Mouse (Mus musculus) embryonic facial prominence, embryonic 12.5 days (tissue): ENCODE measurements around the gene Eps8l3. TPM values are rescaled to one million over a fixed set of nuclear protein-coding genes. Genes with fewer than 3 reads are reported as not detected.

ENCODE experiments used
- ATAC-seq: fragments of 200-750 bp; cut with Nextera tagmentation; 2 replicates; pipeline ENCODE4 v1.8.0; 2017; ENCODE audit not compliant: insufficient number of reproducible peaks, insufficient read depth, low FRiP score, low TSS enrichment
- H3K27ac ChIP-seq: fragments of 300-500 bp; sonication (generic); 2 replicates; pipeline ENCODE4 v1.5.1; 2016; ENCODE audit warnings: mild to moderate bottlenecking
- H3K27me3 ChIP-seq: fragments of 300-500 bp; sonication (generic); 2 replicates; pipeline ENCODE4 v1.6.1; 2016; ENCODE audit warnings: mild to moderate bottlenecking, moderate library complexity
- H3K36me3 ChIP-seq: fragments of 300-500 bp; sonication (generic); 2 replicates; pipeline ENCODE4 v1.6.1; 2016; ENCODE audit warnings: mild to moderate bottlenecking
- H3K4me1 ChIP-seq: fragments of 300-500 bp; sonication (generic); 2 replicates; pipeline ENCODE4 v1.6.1; 2016
- H3K4me2 ChIP-seq: fragments of 300-500 bp; sonication (generic); replicated peaks from 2 replicates; pipeline ENCODE4 v1.6.1; 2016; ENCODE audit warnings: mild to moderate bottlenecking, moderate library complexity
- H3K4me3 ChIP-seq: fragments of 300-500 bp; sonication (generic); 2 replicates; pipeline ENCODE4 v1.5.1; 2016; ENCODE audit warnings: mild to moderate bottlenecking
- H3K9ac ChIP-seq: fragments of 300-500 bp; sonication (generic); 2 replicates; pipeline ENCODE4 v1.6.1; 2016; ENCODE audit warnings: mild to moderate bottlenecking, moderate library complexity
- H3K9me3 ChIP-seq: fragments of 300-500 bp; sonication (generic); 2 replicates; pipeline ENCODE4 v1.6.1; 2016; ENCODE audit warnings: mild to moderate bottlenecking, moderate library complexity
- WGBS: fragments of 180-500 bp; shearing (Covaris S2); methylation state at CpG from one replicate; pipeline ENCODE4 v1.1.7; 2016; 5-methylcytosine and 5-hydroxymethylcytosine counted together
- polyA plus RNA-seq: library from polyadenylated mRNA; unstranded; fragments of >200 nt; fragmentation: Nextera tagmentation; extraction: Ambion mirVana; gene quantifications from 2 replicates; pipeline ENCODE4 v1.2.1, GENCODE M21; 2016

Eps8l3 gene
- not detected in 2 replicates for polyA plus RNA-seq

DNA sequence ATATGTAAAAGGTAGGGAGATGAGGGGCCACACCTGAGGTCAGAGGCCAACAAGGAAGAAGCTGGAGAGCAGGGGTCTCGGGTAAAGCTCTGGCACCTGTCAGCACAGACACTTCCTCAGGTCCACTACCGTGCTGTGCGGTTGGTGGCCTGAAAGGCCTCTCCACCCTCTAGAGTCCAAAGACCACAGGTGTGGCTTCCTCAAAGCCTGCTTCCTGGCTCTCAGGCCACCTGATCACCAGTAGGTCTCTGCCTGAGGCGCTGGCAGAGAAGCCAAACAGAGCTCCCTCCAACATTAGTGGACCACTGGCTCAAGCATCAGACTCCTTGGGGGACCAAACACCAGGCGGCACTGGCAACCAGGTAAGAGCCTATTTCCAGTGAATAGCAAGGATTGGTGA lies at the start of gene Eps8l3:
Eps8l3 (plus strand) TSS at position 225 of the 400 bp plus-strand sequence.
- Histone ChIP-seq H3K9ac (no peak within 1 kb of the TSS), H3K9me3 (no peaks in the 10 kb centered on the region), H3K4me2 (no peak within 1 kb of the TSS), H3K4me1 (no peaks in the 10 kb centered on the region), H3K27ac (no peak within 1 kb of the TSS), H3K36me3 (no peaks in the 10 kb centered on the region), H3K27me3 (no peaks in the 10 kb centered on the region), H3K4me3 (no peak within 1 kb of the TSS)
- ATAC-seq: no peak
- 87% methylated on average over 5 of the region's 5 CpGs for WGBS

DNA sequence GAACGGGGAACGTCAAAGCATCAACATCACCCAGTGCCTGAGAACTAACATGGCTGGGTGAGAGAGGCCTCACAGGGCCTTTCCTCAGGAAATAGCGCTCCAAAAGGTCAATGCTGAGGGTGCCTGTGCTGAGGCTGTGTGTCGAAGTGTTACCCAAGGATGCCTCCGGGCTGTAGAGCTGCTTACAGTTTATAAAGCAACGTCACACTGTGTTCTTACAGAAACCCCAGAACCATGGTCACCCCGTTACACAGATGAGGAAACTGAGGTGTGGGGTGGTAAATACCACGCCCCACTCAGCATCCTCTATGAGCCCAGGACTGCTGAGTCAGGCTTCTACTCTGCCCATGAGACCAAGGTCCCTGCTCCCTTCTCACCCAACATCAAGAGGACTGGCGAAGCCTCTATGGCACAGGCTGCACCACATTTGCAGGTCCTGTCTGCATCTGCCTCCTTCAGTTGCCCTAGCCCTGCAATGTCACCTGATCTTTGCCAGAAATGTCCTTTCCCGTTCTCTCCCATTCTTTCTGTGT lies 49.1 kb upstream of the Eps8l3 start:
- Histone ChIP-seq H3K27ac (no peak overlapping the region), H3K36me3 (no peaks in the 10 kb centered on the region), H3K4me1 (no peaks in the 10 kb centered on the region), H3K9me3 (no peaks in the 10 kb centered on the region), H3K4me3 (no peak overlapping the region), H3K9ac (no peak overlapping the region), H3K27me3 (no peaks in the 10 kb centered on the region), H3K4me2 (no peak overlapping the region)
- ATAC-seq: no peak
- WGBS: 79% methylated on average over 10 of the region's 10 CpGs

DNA sequence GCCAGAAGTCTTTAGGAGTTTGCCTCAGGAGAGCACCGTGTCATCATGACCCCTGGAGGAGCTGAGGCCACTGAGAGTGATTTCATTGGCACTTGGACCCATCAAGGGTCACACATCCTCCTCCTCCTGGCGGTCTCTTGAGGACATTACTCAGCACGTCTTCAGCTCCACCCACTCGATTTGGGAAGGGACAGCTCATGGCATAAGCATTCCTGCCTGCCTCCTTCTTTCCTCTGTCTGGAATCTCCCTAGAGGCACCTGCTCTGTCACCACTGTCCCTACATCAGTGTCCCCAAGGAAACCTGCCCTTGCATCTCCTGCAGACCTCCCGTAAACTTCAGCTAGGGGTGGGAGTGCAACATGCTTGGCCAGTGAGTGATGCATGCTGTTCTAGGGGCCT lies 48.5 kb upstream of the Eps8l3 start:
- WGBS: 66% methylated on average over 5 of the region's 5 CpGs
- H3K27ac ChIP-seq: no peak overlapping the region

DNA sequence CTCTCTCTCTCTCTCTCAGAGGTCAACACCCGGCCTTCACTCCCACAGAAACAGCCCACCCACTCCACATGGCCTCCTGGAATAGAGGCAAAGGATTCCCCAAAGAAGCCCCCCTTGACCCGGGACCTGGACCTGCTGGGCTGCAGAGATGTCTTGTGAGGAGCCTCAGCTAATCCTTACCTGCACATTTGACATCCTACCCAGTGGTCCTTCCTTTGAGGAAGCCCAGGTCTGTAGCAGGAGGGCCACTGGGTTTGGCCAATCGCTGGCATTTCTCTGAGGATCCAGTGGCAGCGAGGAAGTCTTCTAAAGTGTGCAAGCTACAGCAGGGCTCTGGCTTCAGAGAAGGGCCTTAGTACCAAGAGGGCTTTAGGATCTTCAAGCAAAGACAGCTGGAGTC lies 48.0 kb upstream of the Eps8l3 start:
- H3K4me2 ChIP-seq: no peak overlapping the region
- no peak overlapping the region for H3K9ac ChIP-seq
- H3K36me3 ChIP-seq: no peaks in the 10 kb centered on the region
- ATAC-seq: no peak
- no peaks in the 10 kb centered on the region for H3K9me3 ChIP-seq
- WGBS: 77% methylated on average over 4 of the region's 4 CpGs
- no peak overlapping the region for H3K27ac ChIP-seq
- H3K4me1 ChIP-seq: no peaks in the 10 kb centered on the region
- H3K27me3 ChIP-seq: no peaks in the 10 kb centered on the region
- H3K4me3 ChIP-seq: no peak overlapping the region

More for the DNA sequence above, 48.5 kb upstream of the Eps8l3 start:
- ATAC-seq: no peak
- Histone ChIP-seq H3K4me2 (no peak overlapping the region), H3K9me3 (no peaks in the 10 kb centered on the region), H3K4me1 (no peaks in the 10 kb centered on the region), H3K4me3 (no peak overlapping the region), H3K27me3 (no peaks in the 10 kb centered on the region), H3K36me3 (no peaks in the 10 kb centered on the region), H3K9ac (no peak overlapping the region)

DNA sequence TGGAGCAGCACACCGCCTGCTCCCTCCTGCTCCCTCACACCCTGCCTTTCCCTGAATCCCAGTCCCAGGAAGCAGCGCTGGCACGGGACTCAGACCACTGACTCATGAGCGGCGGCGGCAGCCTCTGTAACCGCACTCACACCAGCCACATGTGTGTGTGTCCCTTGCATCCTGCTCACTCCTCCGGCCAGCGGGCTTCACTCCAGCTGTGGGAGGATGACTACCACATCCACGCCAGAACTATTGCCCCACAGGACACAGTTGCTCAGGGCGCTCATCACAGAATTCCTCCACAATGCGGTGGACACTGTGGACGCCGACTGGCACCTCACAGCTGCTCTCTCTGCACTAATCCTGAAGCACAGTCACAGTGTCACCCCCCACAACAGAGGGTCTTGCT lies 47.4 kb upstream of the Eps8l3 start:
- Histone ChIP-seq H3K27me3 (no peaks in the 10 kb centered on the region), H3K9ac (no peak overlapping the region), H3K27ac (no peak overlapping the region), H3K4me2 (no peak overlapping the region), H3K4me3 (no peak overlapping the region), H3K9me3 (no peaks in the 10 kb centered on the region), H3K4me1 (no peaks in the 10 kb centered on the region), H3K36me3 (no peaks in the 10 kb centered on the region)
- ATAC-seq: no peak
- WGBS: 73% methylated on average over 14 of the region's 14 CpGs

DNA sequence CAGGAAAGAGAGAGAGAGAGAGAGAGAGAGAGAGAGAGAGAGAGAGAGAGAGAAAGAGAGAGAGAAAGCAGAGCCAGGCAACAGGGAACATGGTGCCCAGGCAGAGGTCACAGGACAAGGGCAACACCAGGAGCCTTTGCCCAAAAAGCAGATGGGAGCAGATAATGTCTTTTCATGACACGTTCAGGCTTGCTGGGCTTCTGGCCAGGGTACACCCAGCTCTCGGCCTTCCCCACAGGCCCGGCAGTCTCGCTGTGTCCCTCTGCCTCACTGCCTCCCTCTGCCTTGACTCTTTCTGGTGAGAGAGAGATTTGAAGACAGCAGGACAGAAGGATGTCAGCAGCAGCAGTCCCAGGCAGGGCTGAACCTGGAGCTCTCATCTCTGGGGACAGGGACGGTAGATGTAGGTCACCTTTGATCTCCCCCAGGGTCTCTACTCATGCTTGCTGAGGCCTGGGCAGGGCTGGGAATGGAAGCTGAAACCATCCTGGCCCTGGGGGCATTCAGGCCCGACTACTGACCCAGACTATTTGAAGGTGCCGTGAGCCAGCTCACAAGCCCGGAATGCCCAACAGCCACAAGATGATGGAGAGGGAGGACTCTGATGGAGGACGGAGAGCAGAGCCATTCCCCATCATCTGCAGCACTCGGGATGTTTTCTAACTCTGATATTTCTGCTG lies 45.0 kb upstream of the Eps8l3 start:
- no peak overlapping the region for H3K4me2 ChIP-seq
- H3K4me3 ChIP-seq: no peak overlapping the region
- H3K4me1 ChIP-seq: no peaks in the 10 kb centered on the region
- 0 out of 2 replicates have a peak overlapping the region, but pooled peaks have one; percentile 10 for H3K9ac ChIP-seq
- WGBS: 47% methylated on average over 10 of the region's 10 CpGs
- no peaks in the 10 kb centered on the region for H3K9me3 ChIP-seq
- no peak for ATAC-seq
- H3K27ac ChIP-seq: no peak overlapping the region
- no peaks in the 10 kb centered on the region for H3K36me3 ChIP-seq
- no peaks in the 10 kb centered on the region for H3K27me3 ChIP-seq

DNA sequence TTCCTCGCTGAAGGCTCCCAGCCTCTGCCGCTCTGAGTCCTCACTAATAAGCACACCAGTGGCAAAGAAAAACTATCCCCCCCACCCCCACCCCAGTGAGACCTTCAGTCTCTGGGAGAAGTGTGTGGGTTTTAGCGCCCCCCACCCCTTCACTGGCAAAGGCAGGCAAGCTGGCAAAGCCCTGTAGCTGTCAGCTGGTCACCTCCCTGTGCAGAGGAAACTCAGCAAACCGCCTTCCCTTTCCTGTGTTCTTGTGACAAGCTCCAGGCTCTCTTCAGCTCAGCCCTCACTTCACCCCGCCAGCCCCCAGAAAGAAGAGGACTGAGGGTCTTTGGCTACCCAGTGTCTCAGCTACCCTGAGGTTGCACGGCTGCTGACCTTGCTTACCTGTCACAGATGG lies 44.4 kb upstream of the Eps8l3 start:
- H3K27me3 ChIP-seq: no peaks in the 10 kb centered on the region
- H3K4me2 ChIP-seq: no peak overlapping the region
- 0 out of 2 replicates have a peak overlapping the region, but pooled peaks have one; percentile 10 for H3K9ac ChIP-seq
- no peaks in the 10 kb centered on the region for H3K9me3 ChIP-seq
- no peaks in the 10 kb centered on the region for H3K4me1 ChIP-seq
- 63% methylated on average over 6 of the region's 6 CpGs for WGBS
- no peak overlapping the region for H3K4me3 ChIP-seq
- ATAC-seq: no peak
- no peak overlapping the region for H3K27ac ChIP-seq
- no peaks in the 10 kb centered on the region for H3K36me3 ChIP-seq

DNA sequence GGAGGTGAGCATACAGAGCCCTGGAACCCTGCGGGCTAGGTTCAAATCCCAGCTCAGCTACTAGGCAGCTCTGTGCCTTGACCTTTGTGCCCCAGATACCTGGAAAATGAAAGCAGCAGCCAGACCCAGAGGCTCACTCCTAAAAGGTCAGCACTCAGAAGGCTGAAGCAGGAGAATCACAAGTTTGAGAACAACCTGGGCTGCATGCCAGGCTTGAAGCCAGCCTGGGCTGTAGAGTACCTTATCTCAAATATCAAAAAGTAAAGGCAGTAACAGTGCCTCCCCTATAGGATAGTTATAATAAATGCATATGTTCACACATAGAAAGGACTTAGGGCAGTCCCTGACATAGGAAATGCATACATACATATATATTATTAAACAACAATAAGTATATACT lies 43.7 kb upstream of the Eps8l3 start:
- Histone ChIP-seq H3K27me3 (no peaks in the 10 kb centered on the region), H3K9me3 (no peaks in the 10 kb centered on the region), H3K4me1 (no peaks in the 10 kb centered on the region), H3K4me3 (no peak overlapping the region), H3K36me3 (no peaks in the 10 kb centered on the region), H3K4me2 (no peak overlapping the region), H3K27ac (no peak overlapping the region), H3K9ac (no peak overlapping the region)
- WGBS: 66% methylated on average over 1 of the region's 1 CpGs
- ATAC-seq: no peak

DNA sequence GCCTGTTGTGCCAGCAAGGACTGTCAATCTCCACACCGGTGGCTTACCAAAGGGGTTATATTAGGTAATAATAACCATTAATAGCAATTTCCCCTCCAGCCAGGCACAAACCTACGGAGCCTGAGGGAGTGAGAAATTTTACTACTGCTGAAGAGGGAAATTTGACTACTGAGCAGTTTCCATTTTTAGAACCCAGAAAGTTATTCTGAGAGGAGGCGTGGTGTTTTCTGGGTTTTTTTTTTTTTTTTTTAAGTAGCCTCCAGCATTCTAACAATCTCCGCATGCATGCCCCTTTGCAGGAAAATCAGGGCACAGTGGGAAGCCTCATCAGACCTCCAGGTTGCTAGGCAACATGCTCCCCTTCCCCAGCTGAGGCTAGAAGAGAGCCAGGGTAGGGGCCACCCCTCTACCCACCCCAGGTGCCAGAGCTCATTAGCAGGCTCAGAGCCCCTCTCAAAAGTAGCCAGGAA lies 43.1 kb upstream of the Eps8l3 start:
- Histone ChIP-seq H3K4me1 (no peaks in the 10 kb centered on the region), H3K9ac (no peak overlapping the region), H3K4me2 (no peak overlapping the region), H3K27me3 (no peaks in the 10 kb centered on the region), H3K4me3 (no peak overlapping the region), H3K36me3 (no peaks in the 10 kb centered on the region), H3K9me3 (no peaks in the 10 kb centered on the region), H3K27ac (no peak overlapping the region)
- WGBS: 28% methylated on average over 4 of the region's 4 CpGs
- ATAC-seq: 0 out of 2 replicates have a peak, but pooled peaks have one; percentile 37

DNA sequence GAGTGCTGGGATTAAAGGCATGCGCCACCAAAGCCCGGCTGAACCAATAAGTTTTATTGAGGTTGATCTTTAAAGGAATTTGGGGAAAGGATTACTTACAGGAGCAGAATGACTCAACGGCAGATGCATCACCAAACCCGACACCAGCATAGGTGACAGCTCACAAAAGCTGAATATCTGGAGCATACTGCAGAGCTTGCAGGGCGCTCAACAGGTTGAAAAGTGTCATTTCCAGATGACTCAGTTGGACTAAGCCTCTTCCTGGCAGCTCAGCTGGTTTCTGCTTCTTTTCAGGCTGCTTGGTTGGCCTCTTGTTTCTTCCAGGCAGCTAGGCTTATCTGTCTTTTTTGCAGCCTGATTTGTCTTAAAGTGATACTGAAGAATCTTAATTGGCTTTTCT lies 41.7 kb upstream of the Eps8l3 start:
- 88% methylated on average over 5 of the region's 5 CpGs for WGBS

DNA sequence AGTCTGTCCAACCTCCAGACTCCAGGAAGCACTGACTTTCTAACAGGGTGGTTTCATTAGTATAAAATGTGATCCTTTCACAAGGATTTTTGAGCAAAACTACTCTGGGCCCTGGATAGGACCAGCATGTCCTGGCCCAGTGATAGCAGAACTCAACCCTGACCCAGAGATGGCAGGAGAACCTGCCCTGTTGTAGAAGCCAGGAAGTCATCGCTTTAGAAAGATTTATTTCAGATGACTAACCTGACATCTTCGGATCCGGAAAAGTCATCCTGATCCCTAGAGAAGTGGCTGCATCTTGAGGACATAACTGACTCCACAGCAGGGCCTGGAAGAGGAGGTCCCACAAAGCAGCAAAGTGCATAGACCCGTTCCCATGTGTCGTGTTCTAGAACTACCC lies 37.2 kb upstream of the Eps8l3 start:
- Histone ChIP-seq H3K4me1 (0 out of 2 replicates have a peak, but pooled peaks cover 4% of the 10 kb centered on the region), H3K36me3 (no peaks in the 10 kb centered on the region), H3K27me3 (no peaks in the 10 kb centered on the region), H3K4me2 (no peak overlapping the region), H3K27ac (no peak overlapping the region), H3K4me3 (no peak overlapping the region), H3K9me3 (no peaks in the 10 kb centered on the region), H3K9ac (no peak overlapping the region)
- WGBS: 94% methylated on average over 5 of the region's 5 CpGs
- ATAC-seq: no peak

More for the DNA sequence above, 41.7 kb upstream of the Eps8l3 start:
- Histone ChIP-seq H3K9me3 (no peaks in the 10 kb centered on the region), H3K4me1 (no peaks in the 10 kb centered on the region), H3K27me3 (no peaks in the 10 kb centered on the region), H3K4me2 (no peak overlapping the region), H3K27ac (no peak overlapping the region), H3K4me3 (no peak overlapping the region), H3K9ac (no peak overlapping the region), H3K36me3 (no peaks in the 10 kb centered on the region)
- no peak for ATAC-seq

DNA sequence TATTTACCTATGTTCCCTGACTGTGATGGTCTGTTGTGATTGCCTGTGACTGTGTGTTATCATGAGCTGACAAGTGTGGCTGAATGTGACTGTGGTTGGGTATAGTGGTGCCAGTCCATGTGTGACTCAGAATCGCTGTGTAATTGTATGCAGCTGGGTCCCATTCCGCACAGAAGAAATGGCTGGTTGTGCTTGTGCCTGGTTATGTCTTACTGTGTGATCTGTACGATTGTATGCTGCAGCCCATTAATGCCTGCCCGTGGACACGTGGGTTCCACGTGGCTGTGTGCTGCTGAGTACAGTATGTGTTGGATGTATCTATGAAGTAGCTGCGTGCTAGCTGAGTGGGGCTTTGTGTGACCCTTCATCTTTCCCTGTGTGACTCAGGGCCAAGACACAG lies 36.2 kb upstream of the Eps8l3 start:
- 70% methylated on average over 7 of the region's 7 CpGs for WGBS
- Histone ChIP-seq H3K4me1 (0 out of 2 replicates have a peak, but pooled peaks cover 4% of the 10 kb centered on the region), H3K27me3 (no peaks in the 10 kb centered on the region), H3K9ac (no peak overlapping the region), H3K4me3 (no peak overlapping the region), H3K27ac (0 out of 2 replicates have a peak overlapping the region, but pooled peaks have one; percentile 25), H3K4me2 (no peak overlapping the region), H3K36me3 (no peaks in the 10 kb centered on the region), H3K9me3 (no peaks in the 10 kb centered on the region)
- no peak for ATAC-seq
